Mouse (Mus musculus) left cerebral cortex, postnatal 4 days (tissue): ENCODE results near the gene Fut2. TPM values are rescaled to one million over a fixed set of nuclear protein-coding genes. Genes with fewer than 3 reads are reported as not detected.

Experiments
- DNase-seq: peaks from one replicate; pipeline ENCODE4 v3.0.0-alpha.2; 2022
- intact Hi-C: fragments of 180-260 bp; cut with DNase I; formaldehyde crosslinking; loops from one replicate; pipeline ENCODE4 v1.15.1; 2025
- total RNA-seq, 2 experiments: library from RNA; stranded (reverse); gene quantifications; 2 replicates each; pipeline ENCODE4 v1.2.3; 2021

The Fut2 gene
- total RNA-seq, 2 experiments from 2014 or later = not detected

GRCm38 (mm10) chr7:45623507-45623906 is 42.7 kb downstream of the Fut2 start:
- no peak for DNase-seq
- intact Hi-C loops = no loop called here

GRCm38 (mm10) chr7:45621443-45621842 is 44.8 kb downstream of the Fut2 start, which contains the start of gene Izumo1:
Izumo1 (plus strand) TSS chr7:45621811.
- no peak for DNase-seq
- intact Hi-C loops = no loop called here

- no peak for DNase-seq
- intact Hi-C loops = no loop called here
These were observed 46.6 kb downstream of the Fut2 start for GRCm38 (mm10) chr7:45619592-45619991.

GRCm38 (mm10) chr7:45618316-45618715 is 47.9 kb downstream of the Fut2 start:
- DNase-seq = no peak
- intact Hi-C loops = no loop called here

GRCm38 (mm10) chr7:45617042-45617695 is 49.0 kb downstream of the Fut2 start, which contains the start of gene Fut1:
Fut1 (plus strand) TSS chr7:45617289.
- intact Hi-C loops = no loop called here
- no peak for DNase-seq

- no peak for DNase-seq
- intact Hi-C loops = no loop called here
These were observed 49.9 kb downstream of the Fut2 start for GRCm38 (mm10) chr7:45616277-45616676.

- intact Hi-C loops = no loop called here
- no peak for DNase-seq
These were observed 56.7 kb downstream of the Fut2 start for GRCm38 (mm10) chr7:45609511-45609910.

- no peak for DNase-seq
- intact Hi-C loops = no loop called here
These were observed 60.4 kb downstream of the Fut2 start for GRCm38 (mm10) chr7:45605704-45606289.

GRCm38 (mm10) chr7:45598960-45599879 is 67.0 kb downstream of the Fut2 start:
- intact Hi-C loops = loop anchor here (10.0 kb wide), 1 partner anchor 86 kb away; the partner anchor contains the start of gene Ntn5
- DNase-seq = no peak

Other genes starting within 250 kb of the Fut2 start
- gene Lhb, start 245.6 kb downstream of the Fut2 start, total RNA-seq = not detected
- gene Gys1, start 231.6 kb downstream of the Fut2 start, total RNA-seq = 10 to 100 TPM; 17.8 to 18.7 TPM
- gene Ruvbl2, start 228.3 kb downstream of the Fut2 start, total RNA-seq = 10 to 100 TPM; 54.2 to 60.3 TPM
- 100 to 1,000 TPM; 708 to 725 TPM for gene Ftl1, start 206.5 kb downstream of the Fut2 start, total RNA-seq
- 100 to 1,000 TPM; 116 to 119 TPM for gene Bax, start 199.5 kb downstream of the Fut2 start, total RNA-seq
- under 1 TPM; 0.22 to 0.24 TPM for gene Tulp2, start 184.5 kb downstream of the Fut2 start, total RNA-seq
- not detected for gene Gm45808, start 179.6 kb downstream of the Fut2 start, total RNA-seq
- gene Dhdh, start 177.6 kb downstream of the Fut2 start, total RNA-seq = 1 to 10 TPM; 2.6 to 3.2 TPM
- 100 to 1,000 TPM; 110 to 116 TPM for gene Nucb1, start 156.0 kb downstream of the Fut2 start, total RNA-seq
- 10 to 100 TPM; 19.0 to 24.6 TPM for gene Ppp1r15a, start 140.1 kb downstream of the Fut2 start, total RNA-seq
- 1 to 10 TPM in 1 of 2 experiments, under 1 TPM in 1; 0.90 to 2.7 TPM for gene Plekha4, start 140.1 kb downstream of the Fut2 start, total RNA-seq
- gene Hsd17b14, start 111.5 kb downstream of the Fut2 start, total RNA-seq = not detected
- gene Bcat2, start 96.2 kb downstream of the Fut2 start, total RNA-seq = 10 to 100 TPM; 22.9 to 25.3 TPM
- gene Fgf21, start 50.9 kb downstream of the Fut2 start, total RNA-seq = not detected
- gene Fut1, start 49.1 kb downstream of the Fut2 start, total RNA-seq = under 1 TPM in 1 of 2 experiments, not detected in 1; 0.14 TPM
- gene Izumo1, start 44.6 kb downstream of the Fut2 start, total RNA-seq = under 1 TPM in 1 of 2 experiments, not detected in 1; 0.20 TPM
- gene Rasip1, start 38.9 kb downstream of the Fut2 start, total RNA-seq = 10 to 100 TPM; 23.5 to 25.1 TPM
- gene Mamstr, start 26.4 kb downstream of the Fut2 start, total RNA-seq = 1 to 10 TPM; 1.7 to 2.6 TPM
- gene Ntn5, start 17.6 kb upstream of the Fut2 start, total RNA-seq = under 1 TPM in 1 of 2 experiments, not detected in 1; 0.34 TPM
- gene Sec1, start 28.0 kb upstream of the Fut2 start, total RNA-seq = under 1 TPM; 0.18 to 0.20 TPM
- 100 to 1,000 TPM; 136 to 144 TPM for gene Car11, start 33.4 kb upstream of the Fut2 start, total RNA-seq
- 10 to 100 TPM; 19.1 to 22.2 TPM for gene Dbp, start 38.7 kb upstream of the Fut2 start, total RNA-seq
- gene Rpl18, start 49.1 kb upstream of the Fut2 start, total RNA-seq = 100 to 1,000 TPM; 640 to 672 TPM
- gene Sphk2, start 51.6 kb upstream of the Fut2 start, total RNA-seq = 10 to 100 TPM; 23.6 to 24.6 TPM
- gene Fam83e, start 54.8 kb upstream of the Fut2 start, total RNA-seq = 1 to 10 TPM in 1 of 2 experiments, under 1 TPM in 1; 0.62 to 1.1 TPM
- not detected for gene Spaca4, start 59.4 kb upstream of the Fut2 start, total RNA-seq
- 100 to 1,000 TPM; 304 to 352 TPM for gene Lmtk3, start 117.3 kb upstream of the Fut2 start, total RNA-seq
- gene Sult2b1, start 118.3 kb upstream of the Fut2 start, total RNA-seq = 1 to 10 TPM; 4.9 to 5.5 TPM
- 100 to 1,000 TPM; 249 TPM for gene Cyth2, start 148.2 kb upstream of the Fut2 start, total RNA-seq
- 1 to 10 TPM; 1.6 to 2.1 TPM for gene Kcnj14, start 158.4 kb upstream of the Fut2 start, total RNA-seq
- gene Grwd1, start 164.6 kb upstream of the Fut2 start, total RNA-seq = 10 to 100 TPM; 31.8 to 35.5 TPM
- gene Kdelr1, start 206.4 kb upstream of the Fut2 start, total RNA-seq = 100 to 1,000 TPM in 1 of 2 experiments, 10 to 100 TPM in 1; 98.9 to 109 TPM
- 10 to 100 TPM; 31.9 to 39.5 TPM for gene Grin2d, start 212.0 kb upstream of the Fut2 start, total RNA-seq
- gene Syngr4, start 230.3 kb upstream of the Fut2 start, total RNA-seq = under 1 TPM in 1 of 2 experiments, not detected in 1; 0.52 TPM
- gene Tmem143, start 230.5 kb upstream of the Fut2 start, total RNA-seq = 10 to 100 TPM; 16.8 to 19.7 TPM